8 mouse cellular contexts compared by ENCODE assay signal in genomic region chr10:81496264-81496901, GRCm38 (mm10). TPM values are rescaled to one million over a fixed set of nuclear protein-coding genes. Genes with fewer than 3 reads are reported as not detected.
A peak's percentile ranks its signal among the peaks of the same experiment; 100 is the strongest.
DNase-seq lines count a peak whose midpoint lies in the region; ATAC-seq lines count a peak whose summit lies in the region.

Gene Ncln, minus strand, starts transcription at chr10:81496392.

- peaks cover 15% of the 10 kb centered on the region for H3K36me3 ChIP-seq in hindbrain, embryonic 14.5 days (replicated peaks; ENCODE audit: control insufficient read depth, insufficient read depth)

- peak within 1 kb of the TSS; percentile 81 for H3K4me3 ChIP-seq in hindbrain, embryonic 14.5 days (replicated peaks; ENCODE audit: low read length)

- peak; percentile 96 for ATAC-seq in hindbrain, embryonic 14.5 days (ENCODE audit: low FRiP score)

- peaks cover 16% of the 10 kb centered on the region for H3K4me1 ChIP-seq in hindbrain, embryonic 14.5 days (replicated peaks; ENCODE audit: control insufficient read depth, insufficient read depth, low read length)

- peak within 1 kb of the TSS; percentile 86 for H3K4me2 ChIP-seq in hindbrain, embryonic 14.5 days (replicated peaks)

- peak; percentile 99 for DNase-seq in R1 (ENCODE audit: low read depth, low spot score)
- DNase-seq in cerebellum, postnatal 25 days = peak; percentile 97 to 98
- peak; percentile 96 to 98 for DNase-seq in frontal cortex, postnatal 25 days (ENCODE audit: low spot score in 2 of 2)
- DNase-seq in hindbrain, embryonic 14.5 days (ENCODE audit: low spot score) = peak; percentile 97
- DNase-seq in layer of hippocampus, postnatal 36 days = peak; percentile 97 to 98
- DNase-seq in lung, postnatal 36 days = peak; percentile 100
- peak; percentile 99 for DNase-seq in retina, postnatal 1 day
- peak; percentile 98 for DNase-seq in urinary bladder, adult 18-20 months (ENCODE audit: low spot score in 2 of 2)

- WGBS in hindbrain, embryonic 14.5 days = under 1% methylated on average over 45 of the region's 45 CpGs

- H3K9ac ChIP-seq in hindbrain, embryonic 14.5 days = peak within 1 kb of the TSS; percentile 75

- no peaks in the 10 kb centered on the region for H3K27me3 ChIP-seq in hindbrain, embryonic 14.5 days (ENCODE audit: control insufficient read depth, insufficient read depth, low read length)

- peak within 1 kb of the TSS; percentile 67 for H3K27ac ChIP-seq in hindbrain, embryonic 14.5 days

- no peaks in the 10 kb centered on the region for H3K9me3 ChIP-seq in hindbrain, embryonic 14.5 days (ENCODE audit: control insufficient read depth, low read length)

RNA-seq across cellular contexts. Expression of gene Ncln, which starts in this region (rescaled TPM):
- 53.8 and 59.0 TPM in 2 replicates for polyA plus RNA-seq in hindbrain, embryonic 14.5 days (2014; fragmentation: Nextera tagmentation; extraction: Ambion mirVana)
- 10 to 100 TPM; 77.1 to 90.0 TPM for total RNA-seq in layer of hippocampus, postnatal 36 days (2021)

Comparison
In these comparisons a context has a peak if more than half of its experiments do, and no peak if none do; other contexts are left out.
1. Peak in every context shown above with its lines: DNase-seq, ATAC-seq, H3K4me3 ChIP-seq and H3K27ac ChIP-seq.